Mouse (Mus musculus): ENCODE measurements around the gene Tnip1.

GRCm38 (mm10) chr11:54944702-54945101 is 18.0 kb downstream of the Tnip1 start:
- no peak for TF ChIP-seq POLR2A (IDR thresholded peaks at IDR 0.05; ENCODE audit: extremely low read depth, insufficient read depth, low read length)
- no peak for TF ChIP-seq CTCF (IDR thresholded peaks at IDR 0.05; ENCODE audit: extremely low read depth, insufficient read depth, low read length)

Measured in cortical plate, adult 2 months (tissue).